Mouse (Mus musculus) heart, embryonic 14.5 days (tissue): Measurements from ENCODE around the gene Kcnip1. TPM values are rescaled to one million over a fixed set of nuclear protein-coding genes. Genes with fewer than 3 reads are reported as not detected.

Experiments
- ATAC-seq: fragments of 200-750 bp; cut with Nextera tagmentation; 2 replicates; pipeline ENCODE4 v1.8.0; 2017; ENCODE audit warnings: low read depth, moderate TSS enrichment; ENCODE audit not compliant: insufficient number of reproducible peaks, insufficient read depth, low FRiP score
- H3K27ac ChIP-seq, 2 experiments: fragments of 200-500 bp in 1 of 2; fragments of 300-500 bp in 1 of 2; sonication (generic) in 1 of 2; replicated peaks in 1 of 2; 2 replicates each; pipeline ENCODE4 v1.5.1; 2012 to 2014; ENCODE audit warnings: low read depth in 2 of 2, low read length in 2 of 2, control low read depth in 1 of 2, mild to moderate bottlenecking in 1 of 2, mixed read lengths in 1 of 2; ENCODE audit not compliant: control insufficient read depth in 1 of 2, insufficient read depth in 1 of 2
- H3K27me3 ChIP-seq: fragments of 300-500 bp; sonication (generic); 2 replicates; pipeline ENCODE4 v1.6.1; 2014; ENCODE audit warnings: mild to moderate bottlenecking, low read length, control low read depth; ENCODE audit not compliant: control insufficient read depth, insufficient read depth
- H3K36me3 ChIP-seq: fragments of 300-500 bp; sonication (generic); 2 replicates; pipeline ENCODE4 v1.6.1; 2014; ENCODE audit warnings: mild to moderate bottlenecking, control low read depth, low read length, mixed read lengths; ENCODE audit not compliant: control insufficient read depth, insufficient read depth
- H3K4me1 ChIP-seq, 2 experiments: fragments of 200-500 bp in 1 of 2; fragments of 300-500 bp in 1 of 2; sonication (generic) in 1 of 2; 2 replicates each; pipeline ENCODE4 v1.6.1; 2012 to 2014; ENCODE audit warnings: low read length in 2 of 2, control low read depth in 1 of 2, mixed read lengths in 1 of 2; ENCODE audit not compliant: control insufficient read depth in 2 of 2, insufficient read depth in 2 of 2
- H3K4me2 ChIP-seq: fragments of 300-500 bp; sonication (generic); 2 replicates; pipeline ENCODE4 v1.6.1; 2014; ENCODE audit warnings: mild to moderate bottlenecking, low read length
- H3K4me3 ChIP-seq, 2 experiments: fragments of 200-500 bp in 1 of 2; fragments of 300-500 bp in 1 of 2; sonication (generic) in 1 of 2; 2 replicates each; pipeline ENCODE4 v1.5.1; 2012 to 2014; ENCODE audit warnings: low read length in 2 of 2, mild to moderate bottlenecking in 2 of 2, control low read depth in 1 of 2, low read depth in 1 of 2, moderate library complexity in 1 of 2; ENCODE audit not compliant: control insufficient read depth in 1 of 2, insufficient read depth in 1 of 2
- H3K9ac ChIP-seq: fragments of 300-500 bp; sonication (generic); 2 replicates; pipeline ENCODE4 v1.6.1; 2014; ENCODE audit warnings: mild to moderate bottlenecking, low read length
- H3K9me3 ChIP-seq: fragments of 300-500 bp; sonication (generic); 2 replicates; pipeline ENCODE4 v1.6.1; 2016; ENCODE audit warnings: low read length, control low read depth; ENCODE audit not compliant: control insufficient read depth
- WGBS: fragments of 180-500 bp; shearing (Covaris S2); extraction: QIAGEN DNeasy Blood & Tissue Kit; methylation state at CpG from one replicate; pipeline ENCODE4 v1.1.7; 2014; 5-methylcytosine and 5-hydroxymethylcytosine counted together
- polyA plus RNA-seq: library from polyadenylated mRNA; unstranded; fragments of >200 nt; fragmentation: Nextera tagmentation; extraction: Ambion mirVana; gene quantifications from 2 replicates; pipeline ENCODE4 v1.2.1, GENCODE M21; 2014

Kcnip1 gene
- polyA plus RNA-seq, 1 experiment from 2014 or later, result 0.11 TPM

GRCm38 (mm10) chr11:34007616-34008015 is 14.7 kb upstream of the Kcnip1 start:
- Histone ChIP-seq H3K27ac (no peak overlapping the region), H3K4me2 (no peak overlapping the region), H3K9ac (no peak overlapping the region), H3K36me3 (no peaks in the 10 kb centered on the region), H3K4me3 (no peak overlapping the region), H3K27me3 (no peaks in the 10 kb centered on the region), H3K4me1 (0 out of 4 replicates have a peak, but pooled peaks cover 0 to 3% of the 10 kb centered on the region in 2 experiments), H3K9me3 (no peaks in the 10 kb centered on the region)
- 61% methylated on average over 2 of the region's 2 CpGs for WGBS
- ATAC-seq, result no peak

GRCm38 (mm10) chr11:34002593-34002965 is 9.6 kb upstream of the Kcnip1 start:
- no peak overlapping the region for H3K9ac ChIP-seq
- no peaks in the 10 kb centered on the region for H3K4me1 ChIP-seq
- no peaks in the 10 kb centered on the region for H3K36me3 ChIP-seq
- no peak overlapping the region for H3K4me3 ChIP-seq
- H3K27me3 ChIP-seq, result no peaks in the 10 kb centered on the region
- ATAC-seq, result no peak
- 71% methylated on average over 5 of the region's 5 CpGs for WGBS
- no peak overlapping the region for H3K4me2 ChIP-seq
- H3K9me3 ChIP-seq, result no peaks in the 10 kb centered on the region
- no peak overlapping the region for H3K27ac ChIP-seq

- ATAC-seq, result no peak
- H3K9ac ChIP-seq, result no peak overlapping the region
- WGBS, result 6% methylated on average over 5 of the region's 5 CpGs
- H3K27ac ChIP-seq, result no peak overlapping the region
- no peaks in the 10 kb centered on the region for H3K9me3 ChIP-seq
- H3K36me3 ChIP-seq, result no peaks in the 10 kb centered on the region
- no peaks in the 10 kb centered on the region for H3K4me1 ChIP-seq
- no peak overlapping the region for H3K4me3 ChIP-seq
- H3K27me3 ChIP-seq, result no peaks in the 10 kb centered on the region
- no peak overlapping the region for H3K4me2 ChIP-seq
Measured at GRCm38 (mm10) chr11:34001938-34002592, 9.1 kb upstream of the Kcnip1 start.

- no peaks in the 10 kb centered on the region for H3K9me3 ChIP-seq
- no peaks in the 10 kb centered on the region for H3K36me3 ChIP-seq
- H3K27me3 ChIP-seq, result no peaks in the 10 kb centered on the region
- no peak overlapping the region for H3K4me3 ChIP-seq
- no peaks in the 10 kb centered on the region for H3K4me1 ChIP-seq
- 71% methylated on average over 3 of the region's 3 CpGs for WGBS
- ATAC-seq, result no peak
- H3K27ac ChIP-seq, result no peak overlapping the region
- no peak overlapping the region for H3K4me2 ChIP-seq
- no peak overlapping the region for H3K9ac ChIP-seq
Measured at GRCm38 (mm10) chr11:34000416-34000815, 7.5 kb upstream of the Kcnip1 start.

- Histone ChIP-seq H3K4me3 (no peak overlapping the region), H3K4me2 (no peak overlapping the region), H3K36me3 (no peaks in the 10 kb centered on the region), H3K27me3 (peaks cover 6% of the 10 kb centered on the region; the same call in 1 of the 2 replicates), H3K4me1 (no peaks in the 10 kb centered on the region), H3K9ac (no peak overlapping the region), H3K9me3 (no peaks in the 10 kb centered on the region), H3K27ac (no peak overlapping the region)
- ATAC-seq, result no peak
- WGBS, result 48% methylated on average over 10 of the region's 10 CpGs
Measured at GRCm38 (mm10) chr11:33998244-33998643, 5.3 kb upstream of the Kcnip1 start.

GRCm38 (mm10) chr11:33993496-33993895 is 544 bp upstream of the Kcnip1 start:
- ATAC-seq, result no peak

GRCm38 (mm10) chr11:33990002-33990401 is 3.0 kb downstream of the Kcnip1 start:
- no peak for ATAC-seq
- Histone ChIP-seq H3K27ac (no peak overlapping the region), H3K36me3 (no peaks in the 10 kb centered on the region), H3K4me2 (no peak overlapping the region), H3K4me3 (no peak overlapping the region), H3K4me1 (peaks cover 0 to 2% of the 10 kb centered on the region in 2 experiments; a peak in 1 of 4 replicates), H3K27me3 (peaks cover 19% of the 10 kb centered on the region), H3K9ac (no peak overlapping the region), H3K9me3 (no peaks in the 10 kb centered on the region)
- WGBS, result 86% methylated on average over 5 of the region's 5 CpGs

More at GRCm38 (mm10) chr11:33993496-33993895, 544 bp upstream of the Kcnip1 start:
- 54% methylated on average over 5 of the region's 5 CpGs for WGBS
- Histone ChIP-seq H3K9ac (no peak overlapping the region), H3K4me1 (peaks cover 0 to 2% of the 10 kb centered on the region in 2 experiments; a peak in 1 of 4 replicates), H3K27me3 (peaks cover 19% of the 10 kb centered on the region), H3K4me2 (no peak overlapping the region), H3K9me3 (no peaks in the 10 kb centered on the region), H3K27ac (no peak overlapping the region), H3K36me3 (no peaks in the 10 kb centered on the region), H3K4me3 (no peak overlapping the region)

GRCm38 (mm10) chr11:33986525-33986924 is 6.4 kb downstream of the Kcnip1 start:
- 75% methylated on average over 2 of the region's 2 CpGs for WGBS
- H3K4me1 ChIP-seq, result peaks cover 3 to 4% of the 10 kb centered on the region in 2 experiments; a peak in 3 of 4 replicates
- no peaks in the 10 kb centered on the region for H3K9me3 ChIP-seq
- H3K27ac ChIP-seq, result no peak overlapping the region
- no peak overlapping the region for H3K4me2 ChIP-seq
- no peak overlapping the region for H3K9ac ChIP-seq
- H3K27me3 ChIP-seq, result peaks cover 5% of the 10 kb centered on the region
- H3K36me3 ChIP-seq, result no peaks in the 10 kb centered on the region
- no peak overlapping the region for H3K4me3 ChIP-seq
- ATAC-seq, result no peak
